Mouse (Mus musculus) lung, embryonic 14.5 days (tissue): Measurements from ENCODE around the gene Clec2e. TPM values are rescaled to one million over a fixed set of nuclear protein-coding genes. Genes with fewer than 3 reads are reported as not detected.
A peak's percentile ranks its signal among the peaks of the same experiment; 100 is the strongest.

ENCODE experiments used
- ATAC-seq: fragments of 200-750 bp; cut with Nextera tagmentation; 2 replicates; pipeline ENCODE4 v1.8.0; 2017; ENCODE audit warnings: mild to moderate bottlenecking, moderate TSS enrichment, moderate library complexity; ENCODE audit not compliant: insufficient read depth
- DNase-seq: peaks from one replicate; pipeline ENCODE4 v3.0.0-alpha.2; 2015
- H3K27ac ChIP-seq: fragments of 300-500 bp; sonication (generic); 2 replicates; pipeline ENCODE4 v1.5.1; 2014; ENCODE audit warnings: low read depth, mild to moderate bottlenecking, moderate library complexity
- H3K27me3 ChIP-seq: fragments of 300-500 bp; sonication (generic); 2 replicates; pipeline ENCODE4 v1.6.1; 2014; ENCODE audit warnings: low read length, control low read depth; ENCODE audit not compliant: insufficient read depth
- H3K36me3 ChIP-seq: fragments of 300-500 bp; sonication (generic); 2 replicates; pipeline ENCODE4 v1.6.1; 2014; ENCODE audit warnings: control low read depth; ENCODE audit not compliant: insufficient read depth
- H3K4me1 ChIP-seq: fragments of 300-500 bp; sonication (generic); 2 replicates; pipeline ENCODE4 v1.6.1; 2014; ENCODE audit warnings: antibody characterized with exemption, control low read depth; ENCODE audit not compliant: insufficient read depth
- H3K4me2 ChIP-seq: fragments of 300-500 bp; sonication (generic); 2 replicates; pipeline ENCODE4 v1.6.1; 2014; ENCODE audit warnings: mild to moderate bottlenecking
- H3K4me3 ChIP-seq: fragments of 300-500 bp; sonication (generic); 2 replicates; pipeline ENCODE4 v1.5.1; 2014; ENCODE audit warnings: low read depth, low read length
- H3K9ac ChIP-seq: fragments of 300-500 bp; sonication (generic); 2 replicates; pipeline ENCODE4 v1.6.1; 2014
- H3K9me3 ChIP-seq: fragments of 300-500 bp; sonication (generic); 2 replicates; pipeline ENCODE4 v1.6.1; 2016; ENCODE audit warnings: low read depth, low read length, control low read depth
- CTCF ChIP-seq: IDR thresholded peaks from 2 replicates; pipeline ENCODE4 v1.5.1; 2016; ENCODE audit warnings: antibody characterized with exemption, low read depth
- WGBS: fragments of 180-500 bp; shearing (Covaris S2); extraction: QIAGEN DNeasy Blood & Tissue Kit; methylation state at CpG from one replicate; pipeline ENCODE4 v1.1.7; 2014; 5-methylcytosine and 5-hydroxymethylcytosine counted together
- polyA plus RNA-seq: library from polyadenylated mRNA; unstranded; fragments of >200 nt; fragmentation: Nextera tagmentation; extraction: Ambion mirVana; gene quantifications from 2 replicates; pipeline ENCODE4 v1.2.1, GENCODE M21; 2014

Clec2e gene
- polyA plus RNA-seq, 1 experiment from 2014 or later = not detected

DNA sequence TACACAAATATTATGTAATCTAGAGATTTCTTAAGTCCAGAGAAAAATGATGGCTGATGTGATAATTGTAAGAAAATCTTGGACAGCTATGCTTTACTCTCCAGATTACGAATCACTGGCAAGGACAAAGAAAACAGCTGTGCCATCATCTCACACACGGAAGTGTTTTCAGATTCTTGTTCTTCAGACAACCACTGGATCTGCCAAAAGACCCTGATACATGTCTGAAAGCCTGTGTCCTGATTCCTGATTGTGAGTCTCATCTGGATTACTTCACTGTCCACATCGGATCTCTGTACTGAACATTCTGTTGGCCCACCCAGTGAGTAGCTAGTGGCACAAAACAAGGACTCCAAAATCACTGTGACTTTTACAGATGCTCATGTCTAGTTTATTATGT is 44.5 kb downstream of the Clec2e start:
- H3K27ac ChIP-seq = peak overlapping the region; percentile 39; the same call in 1 of the 2 replicates
- DNase-seq = peak; percentile 84
- WGBS = 36% methylated on average over 3 of the region's 3 CpGs
- H3K4me2 ChIP-seq = no peak overlapping the region
- H3K9me3 ChIP-seq = no peaks in the 10 kb centered on the region
- H3K4me1 ChIP-seq = no peaks in the 10 kb centered on the region
- TF ChIP-seq CTCF = no peak
- H3K4me3 ChIP-seq = no peak overlapping the region
- no peak overlapping the region for H3K9ac ChIP-seq
- peak; percentile 95 for ATAC-seq
- no peaks in the 10 kb centered on the region for H3K27me3 ChIP-seq
- H3K36me3 ChIP-seq = no peaks in the 10 kb centered on the region

DNA sequence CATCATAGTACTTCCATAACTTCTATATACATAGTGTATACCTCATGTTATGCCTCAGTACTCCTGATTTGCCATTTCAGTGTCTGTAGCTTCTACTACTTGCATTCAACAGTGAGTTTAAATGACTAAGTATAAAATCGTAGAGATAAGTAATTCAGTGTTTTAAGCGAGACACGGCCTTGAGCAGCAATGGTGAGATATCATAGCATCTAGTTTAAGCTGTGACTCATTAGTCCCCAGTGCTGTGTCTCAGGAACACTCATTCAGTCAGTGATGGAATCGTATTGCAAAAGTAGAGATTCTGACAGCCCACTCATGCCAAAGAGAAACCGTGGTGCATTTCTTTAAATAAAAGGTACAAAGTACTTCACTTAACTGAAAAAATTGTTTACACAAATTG is 49.0 kb downstream of the Clec2e start:
- 79% methylated on average over 5 of the region's 5 CpGs for WGBS
- Histone ChIP-seq H3K36me3 (no peaks in the 10 kb centered on the region), H3K9ac (no peak overlapping the region), H3K4me1 (no peaks in the 10 kb centered on the region), H3K4me2 (no peak overlapping the region), H3K27ac (no peak overlapping the region), H3K9me3 (no peaks in the 10 kb centered on the region), H3K27me3 (no peaks in the 10 kb centered on the region), H3K4me3 (no peak overlapping the region)
- DNase-seq (no peak), ATAC-seq (no peak)
- TF ChIP-seq CTCF = no peak

DNA sequence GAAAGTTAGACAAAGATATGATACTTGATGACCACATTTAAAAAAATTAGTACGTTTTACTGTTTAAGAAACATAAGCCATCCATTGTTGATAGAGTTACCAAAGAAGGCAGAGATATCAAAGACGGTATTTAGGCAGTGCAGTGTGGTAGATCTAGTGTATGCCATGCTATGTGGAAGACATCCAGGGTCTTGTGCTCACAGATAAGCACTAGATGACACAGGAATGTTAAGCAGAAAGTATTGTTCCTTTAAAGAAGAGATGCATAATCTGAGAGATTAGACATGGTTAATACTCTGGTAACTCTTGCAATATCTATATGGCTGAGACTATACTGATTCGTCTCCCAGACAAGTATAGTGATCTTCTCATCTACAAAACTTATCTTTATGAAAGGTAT is 49.6 kb downstream of the Clec2e start:
- Histone ChIP-seq H3K36me3 (no peaks in the 10 kb centered on the region), H3K4me2 (no peak overlapping the region), H3K9me3 (no peaks in the 10 kb centered on the region), H3K4me1 (no peaks in the 10 kb centered on the region), H3K27me3 (no peaks in the 10 kb centered on the region), H3K27ac (no peak overlapping the region), H3K9ac (no peak overlapping the region), H3K4me3 (no peak overlapping the region)
- WGBS = 68% methylated on average over 3 of the region's 3 CpGs
- DNase-seq (no peak), ATAC-seq (no peak)
- no peak for TF ChIP-seq CTCF

DNA sequence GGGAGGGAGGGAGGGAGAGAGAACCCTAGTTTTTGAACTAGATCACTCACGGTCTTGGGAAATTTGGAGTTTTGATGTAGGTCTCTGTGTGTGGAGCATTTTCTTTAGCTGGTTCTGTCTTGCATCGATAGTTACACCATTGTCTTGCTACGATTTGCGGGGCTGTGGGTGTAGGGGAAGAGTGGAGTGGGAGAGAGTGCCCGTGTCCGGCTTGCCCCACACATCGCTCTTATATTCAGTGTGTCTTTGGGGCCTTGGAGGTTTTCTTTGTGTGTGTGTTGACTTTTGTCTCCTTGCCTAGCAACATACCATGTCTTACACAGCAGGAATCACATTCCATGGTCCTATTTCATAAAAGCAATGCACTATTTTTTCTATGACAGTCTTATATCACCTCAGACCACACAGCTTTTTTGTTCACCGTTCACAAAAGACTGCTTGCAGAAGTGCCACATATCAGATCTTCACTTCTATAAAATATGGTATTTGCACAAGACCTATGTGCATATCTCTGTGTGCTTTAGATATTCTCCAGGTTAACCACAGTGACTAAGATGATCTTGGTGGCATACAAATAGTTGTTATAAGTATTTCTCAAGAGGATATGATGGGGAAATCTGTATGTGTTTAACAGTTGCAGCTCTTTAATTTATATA is 51.0 kb downstream of the Clec2e start:
- ATAC-seq (peak; percentile 38; the same call in 1 of the 2 replicates), DNase-seq (peak; percentile 28)
- no peaks in the 10 kb centered on the region for H3K4me1 ChIP-seq
- no peaks in the 10 kb centered on the region for H3K9me3 ChIP-seq
- TF ChIP-seq CTCF = no peak
- no peaks in the 10 kb centered on the region for H3K36me3 ChIP-seq
- no peak overlapping the region for H3K27ac ChIP-seq
- no peaks in the 10 kb centered on the region for H3K27me3 ChIP-seq
- H3K4me3 ChIP-seq = peak overlapping the region; percentile 21
- no peak overlapping the region; the same call in 1 of the 2 replicates for H3K9ac ChIP-seq
- peak overlapping the region; percentile 57 for H3K4me2 ChIP-seq
- 13% methylated on average over 8 of the region's 8 CpGs for WGBS

DNA sequence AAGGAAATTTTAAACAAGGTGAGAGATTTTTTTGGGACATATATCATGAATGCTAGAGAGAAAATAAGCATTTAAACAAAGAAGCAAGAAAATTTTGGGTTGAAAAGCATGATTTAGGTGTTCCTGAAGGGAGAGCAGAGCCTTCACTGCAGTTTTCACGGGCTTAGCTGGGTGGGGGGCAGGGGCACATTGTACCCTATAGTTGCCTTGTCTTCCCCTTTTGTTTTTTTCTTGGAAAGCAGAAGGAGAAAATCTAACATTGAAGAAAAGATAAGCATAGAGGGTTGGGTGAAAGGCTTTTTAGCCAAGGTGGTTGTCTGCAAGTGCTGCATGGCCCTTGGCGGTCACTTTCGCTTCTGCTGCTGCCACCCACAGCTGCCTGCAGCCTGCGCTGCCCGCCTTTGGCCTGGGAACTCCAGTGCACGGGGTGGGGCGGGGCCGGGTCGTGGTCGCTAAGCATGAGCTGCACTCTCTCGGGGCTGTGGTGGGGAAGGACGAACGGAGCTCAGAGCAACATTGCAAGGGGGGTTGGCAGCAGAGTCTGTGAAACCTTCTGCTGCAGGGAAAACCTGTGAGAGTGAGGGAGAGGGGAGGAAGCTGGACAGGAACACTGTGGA is 51.7 kb downstream of the Clec2e start:
- Histone ChIP-seq H3K9ac (peak overlapping the region; percentile 35), H3K27ac (no peak overlapping the region), H3K4me3 (peak overlapping the region; percentile 30), H3K27me3 (no peaks in the 10 kb centered on the region), H3K4me1 (no peaks in the 10 kb centered on the region), H3K9me3 (no peaks in the 10 kb centered on the region), H3K36me3 (no peaks in the 10 kb centered on the region), H3K4me2 (peak overlapping the region; percentile 56)
- TF ChIP-seq CTCF = 0 out of 2 replicates have a peak, but pooled peaks have one; percentile 27
- DNase-seq (peak; percentile 74), ATAC-seq (peak; percentile 96)
- 1% methylated on average over 13 of the region's 13 CpGs for WGBS

DNA sequence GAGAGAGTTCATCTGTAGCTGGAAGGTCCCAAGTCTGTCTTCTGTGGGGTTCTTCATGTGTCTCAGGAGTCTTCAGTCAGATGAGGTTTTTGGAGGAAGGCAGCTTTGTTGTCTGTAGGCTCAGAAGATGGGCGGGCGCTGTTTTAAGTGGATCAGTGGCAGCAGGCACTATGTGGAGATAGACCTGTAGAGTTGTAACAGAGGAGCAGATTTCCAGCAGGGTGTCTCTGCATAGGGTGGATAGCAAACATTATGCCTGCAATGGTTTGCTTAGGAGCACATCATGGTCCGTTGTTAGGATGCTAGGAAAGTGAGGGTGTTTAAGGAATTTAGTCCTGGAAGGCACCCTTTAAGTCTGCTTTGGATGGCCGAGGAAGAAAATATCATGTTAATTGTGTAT is 52.3 kb downstream of the Clec2e start:
- no peak for TF ChIP-seq CTCF
- Histone ChIP-seq H3K4me3 (no peak overlapping the region), H3K9me3 (no peaks in the 10 kb centered on the region), H3K36me3 (no peaks in the 10 kb centered on the region), H3K4me2 (no peak overlapping the region), H3K27ac (no peak overlapping the region), H3K27me3 (no peaks in the 10 kb centered on the region), H3K4me1 (no peaks in the 10 kb centered on the region), H3K9ac (no peak overlapping the region)
- ATAC-seq (no peak), DNase-seq (no peak)
- WGBS = 56% methylated on average over 4 of the region's 4 CpGs

DNA sequence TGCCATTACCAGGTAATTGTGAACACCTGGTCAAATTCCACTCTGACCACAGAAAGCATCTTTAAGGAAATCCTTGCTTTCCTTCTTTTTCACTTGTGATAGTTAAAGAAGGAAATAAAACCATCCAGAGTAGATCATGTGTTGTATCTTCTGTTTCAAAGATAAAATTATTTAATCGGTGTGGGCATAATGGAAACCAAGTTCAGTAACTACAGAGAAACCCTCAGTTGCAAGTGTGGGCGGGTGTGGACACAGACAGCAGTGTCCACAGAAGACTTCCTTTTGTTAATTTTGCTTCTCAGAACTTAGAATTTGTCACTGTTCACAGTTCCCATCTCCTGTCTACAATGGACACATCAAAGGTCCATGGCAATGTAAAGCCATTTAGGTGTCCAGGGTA is 55.1 kb downstream of the Clec2e start, which contains the start of gene Klrb1f:
Gene Klrb1f, plus strand, starts transcription at position 301 of the 400 bp plus-strand sequence.
- H3K4me2 ChIP-seq = no peak within 1 kb of the TSS
- DNase-seq = no peak
- WGBS = 82% methylated on average over 2 of the region's 2 CpGs

More for the DNA sequence above, 55.1 kb downstream of the Clec2e start, which contains the start of gene Klrb1f:
- no peaks in the 10 kb centered on the region for H3K27me3 ChIP-seq
- H3K4me3 ChIP-seq = no peak within 1 kb of the TSS
- H3K4me1 ChIP-seq = no peaks in the 10 kb centered on the region
- no peak within 1 kb of the TSS for H3K27ac ChIP-seq
- no peak for TF ChIP-seq CTCF
- H3K9me3 ChIP-seq = no peaks in the 10 kb centered on the region
- H3K9ac ChIP-seq = no peak within 1 kb of the TSS
- no peaks in the 10 kb centered on the region for H3K36me3 ChIP-seq
- no peak for ATAC-seq
